Mouse (Mus musculus) cerebellum, adult 2 months (tissue): ENCODE measurements around the gene Olfr613.

ENCODE experiments used
- CTCF ChIP-seq: fragments of 200-500 bp; IDR thresholded peaks from 2 replicates; pipeline ENCODE4 v1.5.1; 2011; ENCODE audit warnings: low read depth, mild to moderate bottlenecking, control low read depth, low read length, moderate library complexity, borderline replicate concordance; ENCODE audit not compliant: insufficient read depth
- POLR2A ChIP-seq: fragments of 200-500 bp; IDR thresholded peaks from 2 replicates; pipeline ENCODE4 v1.6.1; 2011; ENCODE audit warnings: low read length, control low read depth, borderline replicate concordance; ENCODE audit not compliant: insufficient read depth

GRCm38 (mm10) chr7:103555779-103556178 lies 7.9 kb downstream of the Olfr613 start, which contains the start of gene Olfr615:
- TF ChIP-seq CTCF (no peak), POLR2A (no peak)
